Mouse (Mus musculus) liver, postnatal 0 days (tissue): ENCODE data around the gene Mapk1. TPM values are rescaled to one million over a fixed set of nuclear protein-coding genes. Genes with fewer than 3 reads are reported as not detected.

ENCODE experiments used
- ATAC-seq: fragments of 200-750 bp; cut with Nextera tagmentation; 2 replicates; pipeline ENCODE4 v1.8.0; 2017; ENCODE audit warnings: mild to moderate bottlenecking, moderate library complexity
- DNase-seq: peaks from one replicate; pipeline ENCODE4 v3.0.0-alpha.2; 2016
- H3K27ac ChIP-seq: fragments of 300-500 bp; sonication (generic); 2 replicates; pipeline ENCODE4 v1.5.1; 2014; ENCODE audit warnings: antibody characterized with exemption, moderate library complexity, mild to moderate bottlenecking, low read depth
- H3K27me3 ChIP-seq: fragments of 300-500 bp; sonication (generic); 2 replicates; pipeline ENCODE4 v1.6.1; 2014; ENCODE audit warnings: low read length, control low read depth, mixed read lengths; ENCODE audit not compliant: insufficient read depth
- H3K36me3 ChIP-seq: fragments of 300-500 bp; sonication (generic); replicated peaks from 2 replicates; pipeline ENCODE4 v1.6.1; 2014; ENCODE audit warnings: mild to moderate bottlenecking, control low read depth, low read length, moderate library complexity, mixed read lengths; ENCODE audit not compliant: insufficient read depth
- H3K4me1 ChIP-seq: fragments of 300-500 bp; sonication (generic); 2 replicates; pipeline ENCODE4 v1.6.1; 2014; ENCODE audit warnings: antibody characterized with exemption, mild to moderate bottlenecking, control low read depth; ENCODE audit not compliant: insufficient read depth
- H3K4me2 ChIP-seq: fragments of 300-500 bp; sonication (generic); 2 replicates; pipeline ENCODE4 v1.6.1; 2014; ENCODE audit warnings: low read depth, mild to moderate bottlenecking, low read length, moderate library complexity, mixed read lengths
- H3K4me3 ChIP-seq: fragments of 300-500 bp; sonication (generic); 2 replicates; pipeline ENCODE4 v1.5.1; 2014; ENCODE audit warnings: low read depth, low read length
- H3K9ac ChIP-seq: fragments of 300-500 bp; sonication (generic); replicated peaks from 2 replicates; pipeline ENCODE4 v1.6.1; 2014; ENCODE audit warnings: mild to moderate bottlenecking, moderate library complexity
- H3K9me3 ChIP-seq: fragments of 300-500 bp; sonication (generic); 2 replicates; pipeline ENCODE4 v1.6.1; 2016; ENCODE audit warnings: mild to moderate bottlenecking, control low read depth, low read length, mixed read lengths
- CTCF ChIP-seq: sonication (generic); IDR thresholded peaks from 2 replicates; pipeline ENCODE4 v1.5.1; 2016; ENCODE audit warnings: antibody characterized with exemption, low read depth
- EP300 ChIP-seq: IDR thresholded peaks from 2 replicates; pipeline ENCODE4 v1.6.1; 2016; ENCODE audit warnings: antibody characterized with exemption, low read depth, mild to moderate bottlenecking
- WGBS: fragments of 180-500 bp; shearing (Covaris S2); extraction: QIAGEN DNeasy Blood & Tissue Kit; methylation state at CpG from one replicate; pipeline ENCODE4 v1.1.7; 2014; ENCODE audit not compliant: insufficient replicate concordance; 5-methylcytosine and 5-hydroxymethylcytosine counted together
- polyA plus RNA-seq: library from polyadenylated mRNA; unstranded; fragments of >200 nt; fragmentation: Nextera tagmentation; extraction: Ambion mirVana; gene quantifications from 2 replicates; pipeline ENCODE4 v1.2.1, GENCODE M21; 2015

Mapk1 gene
- polyA plus RNA-seq, 1 experiment from 2014 or later: 56.8 TPM

- DNase-seq: no peak
- no peaks in the 10 kb centered on the region for H3K27me3 ChIP-seq
- no peak for ATAC-seq
- WGBS: 69% methylated on average over 3 of the region's 3 CpGs
- no peak overlapping the region for H3K9ac ChIP-seq
- H3K4me3 ChIP-seq: no peak overlapping the region
- TF ChIP-seq EP300 (no peak), CTCF (no peak)
- no peak overlapping the region for H3K4me2 ChIP-seq
- peaks cover 5% of the 10 kb centered on the region for H3K9me3 ChIP-seq
- H3K36me3 ChIP-seq: no peaks in the 10 kb centered on the region
- H3K27ac ChIP-seq: no peak overlapping the region
- H3K4me1 ChIP-seq: no peaks in the 10 kb centered on the region
Measured at GRCm38 (mm10) chr16:16978061-16978460, 5.1 kb upstream of the Mapk1 start.

- H3K36me3 ChIP-seq: no peaks in the 10 kb centered on the region
Measured at GRCm38 (mm10) chr16:16978765-16979164, 4.4 kb upstream of the Mapk1 start.

GRCm38 (mm10) chr16:16982636-16983035 is 546 bp upstream of the Mapk1 start:
- TF ChIP-seq CTCF (no peak), EP300 (no peak)
- DNase-seq (no peak), ATAC-seq (no peak)
- Histone ChIP-seq H3K36me3 (0 out of 2 replicates have a peak, but pooled peaks cover 6% of the 10 kb centered on the region), H3K9ac (peak overlapping the region; percentile 85), H3K9me3 (no peaks in the 10 kb centered on the region), H3K4me2 (peak overlapping the region; percentile 96), H3K4me3 (peak overlapping the region; percentile 82), H3K27me3 (no peaks in the 10 kb centered on the region), H3K4me1 (peaks cover 17% of the 10 kb centered on the region; the same call in 1 of the 2 replicates), H3K27ac (peak overlapping the region; percentile 84; the same call in 1 of the 2 replicates)
- 26% methylated on average over 2 of the region's 2 CpGs for WGBS

More at GRCm38 (mm10) chr16:16978765-16979164, 4.4 kb upstream of the Mapk1 start:
- Histone ChIP-seq H3K9ac (no peak overlapping the region), H3K9me3 (peaks cover 5% of the 10 kb centered on the region), H3K4me3 (no peak overlapping the region), H3K27ac (no peak overlapping the region), H3K4me1 (no peaks in the 10 kb centered on the region), H3K27me3 (no peaks in the 10 kb centered on the region), H3K4me2 (no peak overlapping the region)
- DNase-seq: no peak
- no peak for TF ChIP-seq CTCF
- TF ChIP-seq EP300: no peak
- WGBS: 48% methylated on average over 2 of the region's 2 CpGs
- no peak for ATAC-seq

- no peaks in the 10 kb centered on the region for H3K9me3 ChIP-seq
- DNase-seq: peak; percentile 75
- peak overlapping the region; percentile 85 for H3K9ac ChIP-seq
- under 1% methylated on average over 57 of the region's 75 CpGs for WGBS
- ATAC-seq: peak; percentile 82
- no peak for TF ChIP-seq EP300
- TF ChIP-seq CTCF: 0 out of 2 replicates have a peak, but pooled peaks have one; percentile 11
- peaks cover 13% of the 10 kb centered on the region; the same call in 1 of the 2 replicates for H3K36me3 ChIP-seq
- no peaks in the 10 kb centered on the region for H3K27me3 ChIP-seq
- H3K4me2 ChIP-seq: peak overlapping the region; percentile 96
- peak overlapping the region; percentile 84 for H3K27ac ChIP-seq
- H3K4me3 ChIP-seq: peak overlapping the region; percentile 82
- H3K4me1 ChIP-seq: peaks cover 22% of the 10 kb centered on the region
Measured at GRCm38 (mm10) chr16:16983534-16984422, 596 bp downstream of the Mapk1 start.

GRCm38 (mm10) chr16:16984423-16984941 is 1.3 kb downstream of the Mapk1 start:
- ATAC-seq (no peak), DNase-seq (no peak)
- no peaks in the 10 kb centered on the region for H3K27me3 ChIP-seq
- peak overlapping the region; percentile 96 for H3K4me2 ChIP-seq
- H3K36me3 ChIP-seq: peaks cover 14% of the 10 kb centered on the region; the same call in 1 of the 2 replicates
- no peaks in the 10 kb centered on the region for H3K9me3 ChIP-seq
- peaks cover 23% of the 10 kb centered on the region for H3K4me1 ChIP-seq
- WGBS: 7% methylated on average over 9 of the region's 9 CpGs
- no peak for TF ChIP-seq EP300
- no peak for TF ChIP-seq CTCF
- peak overlapping the region; percentile 82 for H3K4me3 ChIP-seq
- H3K27ac ChIP-seq: no peak overlapping the region
- peak overlapping the region; percentile 85 for H3K9ac ChIP-seq

GRCm38 (mm10) chr16:16987248-16987647 is 4.1 kb downstream of the Mapk1 start:
- Histone ChIP-seq H3K4me2 (no peak overlapping the region), H3K4me3 (no peak overlapping the region), H3K27me3 (no peaks in the 10 kb centered on the region), H3K9ac (no peak overlapping the region), H3K9me3 (no peaks in the 10 kb centered on the region), H3K4me1 (peaks cover 35% of the 10 kb centered on the region), H3K36me3 (peaks cover 14% of the 10 kb centered on the region; the same call in 1 of the 2 replicates), H3K27ac (no peak overlapping the region)
- TF ChIP-seq EP300 (no peak), CTCF (no peak)
- DNase-seq: no peak
- 71% methylated on average over 2 of the region's 2 CpGs for WGBS
- ATAC-seq: no peak
